Mouse (Mus musculus) small intestine, adult 2 months (tissue): ENCODE measurements around the gene Fam98c. TPM values are rescaled to one million over a fixed set of nuclear protein-coding genes. Genes with fewer than 3 reads are reported as not detected.
"Not testable (repeated sequence)": the region's sequence is repeated elsewhere in the genome, so short reads cannot be mapped to it uniquely, and the experiment has no call there.

ENCODE experiments used
- H3K27ac ChIP-seq: fragments of 200-500 bp; 2 replicates; pipeline ENCODE4 v1.5.1; 2012; ENCODE audit warnings: low read depth, low read length, control low read depth, inconsistent platforms; ENCODE audit not compliant: insufficient read depth
- H3K27me3 ChIP-seq: fragments of 200-500 bp; 2 replicates; pipeline ENCODE4 v1.6.1; 2012; ENCODE audit warnings: mild to moderate bottlenecking, moderate library complexity, low read length, inconsistent platforms; ENCODE audit not compliant: control insufficient read depth, insufficient read depth
- H3K36me3 ChIP-seq: fragments of 200-500 bp; 2 replicates; pipeline ENCODE4 v1.6.1; 2012; ENCODE audit warnings: mild to moderate bottlenecking, low read length, control low read depth, inconsistent platforms; ENCODE audit not compliant: control insufficient read depth, insufficient read depth
- H3K4me1 ChIP-seq: fragments of 200-500 bp; 2 replicates; pipeline ENCODE4 v1.6.1; 2012; ENCODE audit warnings: low read length, inconsistent platforms, mixed read lengths; ENCODE audit not compliant: control insufficient read depth, insufficient read depth, insufficient read length
- H3K4me3 ChIP-seq: fragments of 200-500 bp; 2 replicates; pipeline ENCODE4 v1.5.1; 2012; ENCODE audit warnings: low read depth, mild to moderate bottlenecking, control low read depth, inconsistent platforms, low read length, moderate library complexity
- CTCF ChIP-seq: fragments of 200-500 bp; IDR thresholded peaks from 2 replicates; pipeline ENCODE4 v1.5.1; 2012; ENCODE audit warnings: low read depth, mild to moderate bottlenecking, control low read depth, inconsistent platforms, low read length, moderate library complexity, mixed read lengths; ENCODE audit not compliant: insufficient replicate concordance, insufficient read length; ENCODE audit errors: extremely low read depth
- POLR2A ChIP-seq: fragments of 200-500 bp; IDR thresholded peaks from 2 replicates; pipeline ENCODE4 v1.6.1; 2012; ENCODE audit warnings: low read depth, mild to moderate bottlenecking, control low read depth, inconsistent platforms, low read length, moderate library complexity
- WGBS: fragments of 180-500 bp; shearing (Covaris S2); methylation state at CpG from one replicate; pipeline ENCODE4 v1.1.7; 2018; 5-methylcytosine and 5-hydroxymethylcytosine counted together
- polyA plus RNA-seq: library from polyadenylated mRNA; depleted of rRNA; stranded (reverse); fragments of >200 nt; gene quantifications from 2 replicates; pipeline ENCODE4 v1.2.3, GENCODE M21; 2012; rRNA removed

Gene Fam98c
- polyA plus RNA-seq, result 72.6 and 216 TPM in 2 replicates

DNA sequence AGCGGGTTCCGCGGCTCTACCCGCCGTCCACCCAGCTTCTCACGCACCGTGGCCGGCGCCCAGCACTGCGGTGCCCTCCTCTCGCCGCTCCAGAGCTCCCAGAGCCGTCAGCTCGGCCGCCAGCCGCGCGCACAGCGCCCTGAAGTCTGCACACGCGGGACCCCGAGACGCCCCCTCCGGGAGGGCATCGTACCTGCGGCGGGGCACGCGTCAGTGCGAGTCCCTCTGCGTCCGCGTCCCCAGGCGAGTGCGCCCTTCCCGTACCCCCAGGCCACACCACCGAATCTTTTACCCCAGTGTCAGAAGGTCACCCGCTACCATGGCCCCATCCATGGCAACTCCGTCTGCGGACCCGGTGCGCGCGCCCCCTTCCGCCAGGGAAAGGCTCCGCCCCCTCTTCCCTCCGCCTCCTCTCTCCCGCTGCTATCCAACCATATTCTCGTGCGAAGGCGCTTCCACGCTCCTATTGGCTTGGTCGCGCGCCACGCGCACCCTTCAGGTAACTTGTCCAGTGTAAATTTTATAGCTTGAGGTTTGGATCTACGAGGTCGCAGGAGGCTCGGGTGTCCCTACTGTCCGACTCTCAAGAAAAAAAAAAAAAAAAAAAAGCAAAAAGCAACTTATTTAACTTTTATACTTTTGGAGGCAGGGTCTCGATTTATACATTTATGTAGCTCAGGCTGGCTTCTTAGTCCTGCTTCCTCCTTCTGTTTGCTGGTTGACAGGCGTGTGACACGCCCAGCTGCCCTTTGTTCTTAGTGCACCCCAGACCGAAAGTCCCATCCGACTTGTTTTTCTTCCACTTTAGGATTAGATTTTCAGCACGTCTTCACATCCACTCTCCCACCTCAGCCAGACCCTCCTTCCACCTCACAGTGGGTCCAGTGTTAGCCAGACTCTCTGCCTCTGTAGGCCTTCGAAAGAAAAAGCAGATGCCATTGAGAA, at the start of gene Fam98c:
TSS of gene Fam98c (minus strand) at position 397 of the 945 bp plus-strand sequence.
- Histone ChIP-seq H3K4me3 (peak within 1 kb of the TSS; percentile 74), H3K4me1 (peaks cover 7% of the 10 kb centered on the region; the same call in 1 of the 2 replicates), H3K27me3 (no peaks in the 10 kb centered on the region), H3K27ac (peak within 1 kb of the TSS; percentile 97), H3K36me3 (peaks cover 13% of the 10 kb centered on the region)
- TF ChIP-seq POLR2A, result peak; percentile 49
- 0 out of 2 replicates have a peak, but pooled peaks have one; percentile 11 for TF ChIP-seq CTCF
- 1% methylated on average over 68 of the region's 68 CpGs for WGBS

DNA sequence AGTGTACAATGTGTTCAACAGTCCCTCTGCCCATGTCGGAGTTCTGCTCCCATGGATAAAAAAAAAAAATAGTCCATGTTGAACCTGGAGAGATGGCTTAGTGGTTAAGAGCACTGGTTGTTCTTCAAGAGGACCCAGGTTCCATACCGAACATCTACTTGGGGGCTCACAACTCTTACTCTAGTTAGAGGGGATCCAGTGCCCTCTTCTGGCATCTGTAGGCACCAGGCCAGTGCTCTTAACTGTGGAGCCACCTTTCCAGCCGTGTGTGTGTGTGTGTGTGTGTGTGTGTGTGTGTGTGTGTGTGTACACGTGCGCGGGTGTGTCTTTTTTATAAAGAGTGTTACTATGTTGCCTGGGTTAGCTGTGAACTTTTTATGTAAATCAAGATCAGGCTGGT, 46.5 kb upstream of the Fam98c start:
- H3K36me3 ChIP-seq, result no peaks in the 10 kb centered on the region
- H3K4me1 ChIP-seq, result no peaks in the 10 kb centered on the region
- no peaks in the 10 kb centered on the region for H3K27me3 ChIP-seq
- WGBS, result 65% methylated on average over 6 of the region's 6 CpGs
- TF ChIP-seq POLR2A (no peak), CTCF (no peak)
- H3K4me3 ChIP-seq, result no peak overlapping the region
- no peak overlapping the region for H3K27ac ChIP-seq

- H3K27ac ChIP-seq, H3K4me1 ChIP-seq, H3K27me3 ChIP-seq, H3K36me3 ChIP-seq, H3K4me3 ChIP-seq: not testable (repeated sequence)
- WGBS, result 42% methylated on average over 1 of the region's 1 CpGs
Observed at GRCm38 (mm10) chr7:29194230-29194629, 38.2 kb upstream of the Fam98c start.

- not testable (repeated sequence) for H3K4me3 ChIP-seq, H3K4me1 ChIP-seq, H3K27ac ChIP-seq, H3K36me3 ChIP-seq, H3K27me3 ChIP-seq
- 86% methylated on average over 4 of the region's 4 CpGs for WGBS
Observed at GRCm38 (mm10) chr7:29181323-29181722, 25.3 kb upstream of the Fam98c start.

DNA sequence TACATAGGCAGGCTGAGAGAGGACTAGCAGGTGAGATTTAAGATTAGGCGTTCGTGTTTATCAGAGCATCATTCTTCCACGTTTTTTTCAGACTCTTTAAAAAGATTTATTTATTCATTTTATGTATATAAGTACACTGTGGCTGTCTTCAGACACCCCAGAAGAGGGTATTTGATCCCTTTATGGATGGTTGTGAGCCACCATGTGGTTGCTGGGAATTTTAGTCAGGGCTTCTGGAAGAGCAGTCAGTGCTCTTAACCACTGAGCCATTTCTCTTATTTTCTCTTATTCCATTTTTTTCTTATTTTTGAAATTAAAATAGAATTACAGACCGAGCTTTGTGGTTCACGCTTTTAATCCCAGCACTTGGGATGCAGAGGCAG, 24.8 kb upstream of the Fam98c start:
- H3K4me3 ChIP-seq, result peak overlapping the region; percentile 92
- WGBS, result 40% methylated on average over 5 of the region's 5 CpGs
- no peak for TF ChIP-seq POLR2A
- no peak for TF ChIP-seq CTCF
- H3K36me3 ChIP-seq, result peaks cover 9% of the 10 kb centered on the region
- peaks cover 5% of the 10 kb centered on the region; the same call in 1 of the 2 replicates for H3K4me1 ChIP-seq
- H3K27ac ChIP-seq, result no peak overlapping the region
- H3K27me3 ChIP-seq, result no peaks in the 10 kb centered on the region

DNA sequence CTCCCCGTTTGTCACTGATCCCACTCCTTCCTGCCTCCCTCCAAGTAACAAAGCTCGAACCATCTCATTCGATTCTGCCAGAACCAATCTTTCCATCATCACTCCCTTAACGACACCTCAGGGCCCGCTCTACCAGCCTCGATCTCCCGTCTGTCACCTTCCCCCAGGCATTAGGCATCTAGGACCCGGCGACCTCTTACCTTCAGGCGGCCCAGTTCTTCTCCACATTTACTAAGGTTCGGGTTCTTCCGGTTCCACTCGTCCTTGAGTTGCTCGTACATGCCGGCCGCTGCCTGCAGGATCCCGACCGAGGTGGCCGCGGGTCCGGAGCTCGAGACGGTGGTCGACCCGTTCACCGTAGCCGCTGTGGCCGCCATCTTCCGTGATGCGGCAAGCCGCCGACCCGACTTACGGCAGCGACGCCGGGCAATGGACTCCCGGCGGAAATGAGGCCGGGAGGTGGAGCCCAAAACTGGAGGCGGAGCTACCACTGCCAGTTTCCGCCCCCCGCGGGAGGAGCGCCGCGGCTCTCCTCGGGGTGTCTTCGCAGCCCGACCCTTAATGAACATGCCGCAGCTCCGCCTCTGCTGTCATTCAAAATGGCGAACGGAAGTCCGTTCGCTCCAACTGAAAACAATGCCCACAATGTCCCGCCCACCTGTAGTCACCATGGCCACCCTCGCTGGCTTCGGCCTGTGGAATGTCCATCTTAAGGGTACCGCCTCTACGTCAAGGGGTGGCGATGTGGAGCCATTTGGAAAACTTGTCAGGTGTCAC, 24.2 kb upstream of the Fam98c start, which contains the start of gene Psmd8:
TSS of gene Psmd8 (minus strand) at position 625 of the 777 bp plus-strand sequence.
- Histone ChIP-seq H3K4me1 (peaks cover 5% of the 10 kb centered on the region; the same call in 1 of the 2 replicates), H3K36me3 (peaks cover 15% of the 10 kb centered on the region), H3K27ac (peak within 1 kb of the TSS; percentile 55), H3K27me3 (no peaks in the 10 kb centered on the region), H3K4me3 (peak within 1 kb of the TSS; percentile 92)
- under 1% methylated on average over 62 of the region's 62 CpGs for WGBS
- TF ChIP-seq CTCF, result peak; percentile 24; the same call in 1 of the 2 replicates
- TF ChIP-seq POLR2A, result peak; percentile 90

- Histone ChIP-seq H3K27me3 (no peaks in the 10 kb centered on the region), H3K4me1 (peaks cover 5% of the 10 kb centered on the region; the same call in 1 of the 2 replicates), H3K36me3 (peaks cover 24% of the 10 kb centered on the region), H3K27ac (no peak overlapping the region), H3K4me3 (peak overlapping the region; percentile 49)
- TF ChIP-seq CTCF (no peak), POLR2A (no peak)
- WGBS, result 19% methylated on average over 7 of the region's 7 CpGs
Observed at GRCm38 (mm10) chr7:29179323-29179722, 23.3 kb upstream of the Fam98c start.
